Mouse (Mus musculus): ENCODE measurements around the gene Fyn.

- TF ChIP-seq CTCF (IDR thresholded peaks at IDR 0.05; ENCODE audit: low read depth, low read length) = no peak
- no peak for TF ChIP-seq POLR2AphosphoS5 (IDR thresholded peaks at IDR 0.05; ENCODE audit: insufficient replicate concordance, low read depth, low read length)
- no peak for TF ChIP-seq GATA1 (IDR thresholded peaks at IDR 0.05; ENCODE audit: borderline replicate concordance, low read length)
- no peak for TF ChIP-seq TAL1 (conservative IDR thresholded peaks at IDR 0.05; ENCODE audit: low read depth, low read length)
- TF ChIP-seq GATA2 (IDR thresholded peaks at IDR 0.05; ENCODE audit: borderline replicate concordance, low read depth, low read length) = no peak
Observed at GRCm38 (mm10) chr10:39345921-39346320, 22.7 kb upstream of the Fyn start.
